Mouse (Mus musculus) macrophage (primary cell): ENCODE measurements at regions not wholly inside any gene's neighbourhood (a gene's known extent, or its start where the extent isn't known, plus 50 kb on each side); places are given as distances from the start of the nearest gene placed in this dataset.

Experiments
- H3K27ac ChIP-seq: fragments of 350-480 bp; formaldehyde crosslinking; 2 replicates; pipeline ENCODE4 v1.9.0; 2021
- H3K36me3 ChIP-seq: fragments of 350-480 bp; formaldehyde crosslinking; 2 replicates; pipeline ENCODE4 v1.9.0; 2021; ENCODE audit errors: inconsistent target
- H3K4me3 ChIP-seq: fragments of 350-480 bp; formaldehyde crosslinking; 2 replicates; pipeline ENCODE4 v1.9.0; 2021; ENCODE audit errors: inconsistent target
- H3K79me2 ChIP-seq: fragments of 350-480 bp; formaldehyde crosslinking; 2 replicates; pipeline ENCODE4 v1.9.0; 2021; ENCODE audit errors: inconsistent target
- WGBS: methylation state at CpG from one replicate; pipeline ENCODE4 v1.1.7; 2026; ENCODE audit warnings: inconsistent platforms; ENCODE audit not compliant: missing documents; 5-methylcytosine and 5-hydroxymethylcytosine counted together

DNA sequence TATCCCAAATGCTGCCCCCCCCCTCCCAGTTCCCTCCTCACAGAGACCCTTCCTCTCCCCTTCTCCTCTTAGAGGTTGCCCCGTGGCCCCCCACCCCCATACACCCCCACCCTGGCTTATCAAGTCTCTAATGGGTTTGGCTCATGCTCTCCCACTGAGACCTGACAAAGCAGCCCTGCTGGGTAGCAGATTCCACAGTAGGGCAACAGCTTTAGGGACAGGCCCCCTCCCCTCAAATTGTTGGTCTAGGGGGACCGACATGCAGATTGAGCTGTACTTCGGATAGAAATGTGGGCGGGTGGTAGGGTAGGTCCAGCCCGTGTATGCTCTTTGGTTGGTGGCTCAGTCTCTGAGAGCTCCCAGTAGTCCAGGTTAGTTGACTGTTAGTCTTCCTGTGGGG is 113.3 kb downstream of the Zfp281 start:
- H3K36me3 ChIP-seq: no peaks in the 10 kb centered on the region
- WGBS: 71% methylated on average over 5 of the region's 5 CpGs
- no peak overlapping the region for H3K27ac ChIP-seq
- H3K79me2 ChIP-seq: no peaks in the 10 kb centered on the region
- H3K4me3 ChIP-seq: no peak overlapping the region

DNA sequence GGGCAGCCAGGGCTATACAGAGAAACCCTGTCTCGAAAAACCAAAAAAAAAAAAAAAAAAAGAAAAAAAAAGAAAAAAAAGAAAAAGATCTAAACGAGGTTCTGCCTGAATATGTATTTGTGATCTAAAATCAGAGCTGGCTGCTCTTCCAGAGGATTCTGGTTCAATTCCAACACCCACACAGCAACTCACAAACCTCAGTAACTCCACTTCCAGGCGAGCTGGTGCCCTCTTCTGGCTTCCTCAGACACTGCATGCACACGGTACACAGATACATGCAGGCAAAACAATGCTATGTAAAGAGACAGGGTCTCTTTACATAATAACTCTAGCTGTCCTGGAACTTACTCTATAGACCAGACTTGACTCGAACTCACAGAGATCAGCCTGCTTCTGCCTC is 114.8 kb downstream of the Zfp281 start:
- H3K27ac ChIP-seq: no peak overlapping the region
- WGBS: 66% methylated on average over 3 of the region's 5 CpGs
- H3K79me2 ChIP-seq: no peaks in the 10 kb centered on the region
- no peaks in the 10 kb centered on the region for H3K36me3 ChIP-seq
- no peak overlapping the region for H3K4me3 ChIP-seq

DNA sequence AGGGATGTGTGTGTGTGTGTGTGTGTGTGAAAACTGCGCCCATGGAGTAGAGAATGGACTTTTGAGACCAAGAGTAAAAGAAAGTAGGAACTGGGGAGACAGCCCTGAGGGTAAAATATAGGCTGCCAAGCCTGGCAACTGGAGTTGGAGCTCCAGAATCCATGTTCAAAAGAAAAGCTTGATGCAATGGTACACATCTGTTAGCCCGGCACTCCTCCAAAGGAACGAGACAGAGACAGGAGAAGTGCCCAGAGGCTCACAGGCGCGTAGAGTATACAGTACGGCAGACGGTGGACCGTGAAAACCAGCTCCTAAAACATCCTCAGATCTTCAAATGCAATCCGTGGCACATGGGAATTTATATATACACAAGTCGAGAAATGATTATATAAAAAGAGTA is 116.4 kb downstream of the Zfp281 start:
- WGBS: 95% methylated on average over 10 of the region's 10 CpGs
- no peaks in the 10 kb centered on the region for H3K36me3 ChIP-seq
- H3K4me3 ChIP-seq: no peak overlapping the region
- no peak overlapping the region for H3K27ac ChIP-seq
- no peaks in the 10 kb centered on the region for H3K79me2 ChIP-seq

DNA sequence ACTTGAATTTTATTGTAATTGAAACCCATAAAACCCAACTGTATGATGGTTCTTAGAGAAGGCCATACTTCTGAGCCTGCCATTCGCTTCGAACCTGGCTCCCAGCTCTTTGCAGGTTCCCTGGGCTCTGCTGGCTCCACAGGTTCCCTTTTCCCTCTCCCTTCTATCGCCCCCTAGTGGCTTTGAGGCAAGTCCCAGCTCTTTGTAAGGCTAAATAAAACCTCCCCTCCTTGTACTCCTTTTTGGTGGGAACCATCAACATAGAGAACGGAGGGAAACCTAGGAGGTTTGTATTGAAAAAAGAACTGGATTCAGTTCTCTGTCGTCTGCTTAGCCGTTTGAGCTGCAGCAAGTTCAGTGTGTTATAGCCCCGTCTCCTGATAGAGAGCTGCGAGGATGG is 124.5 kb downstream of the Zfp281 start:
- Histone ChIP-seq H3K79me2 (no peaks in the 10 kb centered on the region), H3K27ac (no peak overlapping the region), H3K36me3 (no peaks in the 10 kb centered on the region), H3K4me3 (no peak overlapping the region)
- 53% methylated on average over 8 of the region's 8 CpGs for WGBS

DNA sequence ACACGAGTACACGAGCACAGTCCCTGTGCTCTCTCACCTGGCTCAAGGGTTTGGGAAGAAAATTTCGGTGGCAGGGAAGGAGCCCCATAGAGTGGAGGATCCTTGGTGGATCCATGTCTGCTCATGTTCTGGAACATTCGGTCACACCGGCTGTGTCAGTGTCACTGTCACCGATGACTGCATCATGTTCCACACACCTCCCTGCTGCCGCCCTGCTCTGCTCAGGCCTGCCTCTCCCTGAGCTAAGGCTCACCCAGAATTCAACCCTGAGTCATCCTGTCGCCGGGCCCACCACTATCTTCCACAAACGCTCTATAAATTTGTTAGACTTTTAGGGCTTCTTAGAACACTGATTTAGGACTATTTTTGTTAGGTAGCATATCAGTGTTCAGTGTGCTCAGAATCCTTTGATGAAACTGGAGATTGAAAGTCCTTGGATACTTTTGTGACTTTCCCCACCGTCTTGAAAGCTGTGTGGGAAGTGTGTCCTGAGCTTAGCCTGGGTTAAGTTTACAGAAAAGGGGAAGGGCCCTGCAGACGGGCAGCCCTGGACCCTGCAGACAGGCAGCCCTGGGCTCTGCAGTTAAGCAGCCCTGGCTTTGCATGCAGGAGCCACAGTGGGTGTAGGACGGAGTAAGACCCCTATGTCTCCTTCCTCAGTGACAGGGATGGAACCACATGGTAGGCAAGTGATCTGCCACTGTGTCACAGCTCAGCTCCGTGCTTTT is 126.9 kb downstream of the Zfp281 start:
- no peak overlapping the region for H3K27ac ChIP-seq
- 81% methylated on average over 14 of the region's 14 CpGs for WGBS
- H3K4me3 ChIP-seq: no peak overlapping the region
- no peaks in the 10 kb centered on the region for H3K79me2 ChIP-seq
- H3K36me3 ChIP-seq: no peaks in the 10 kb centered on the region

DNA sequence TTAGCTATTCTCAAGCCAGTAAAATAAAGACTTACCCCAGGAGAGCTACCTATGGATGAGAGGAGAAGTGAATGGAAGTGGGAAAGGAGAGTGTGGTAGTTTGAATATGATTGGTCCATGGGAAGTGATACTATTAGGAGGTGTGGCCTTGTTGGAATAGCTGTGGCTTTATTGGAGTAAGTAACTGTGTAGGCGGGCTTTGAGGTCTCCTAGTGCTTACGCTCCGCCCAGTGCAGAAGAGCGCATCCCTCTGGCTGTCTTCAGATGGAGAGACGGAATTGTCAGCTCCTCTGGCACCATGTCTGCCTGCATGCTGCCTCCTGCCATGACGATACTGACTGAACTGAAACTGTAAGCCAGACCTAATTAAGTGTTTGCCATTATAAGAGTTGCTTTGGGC is 129.6 kb downstream of the Zfp281 start:
- no peak overlapping the region for H3K27ac ChIP-seq
- H3K79me2 ChIP-seq: no peaks in the 10 kb centered on the region
- WGBS: over 99% methylated on average over 6 of the region's 6 CpGs
- H3K4me3 ChIP-seq: no peak overlapping the region
- no peaks in the 10 kb centered on the region for H3K36me3 ChIP-seq

DNA sequence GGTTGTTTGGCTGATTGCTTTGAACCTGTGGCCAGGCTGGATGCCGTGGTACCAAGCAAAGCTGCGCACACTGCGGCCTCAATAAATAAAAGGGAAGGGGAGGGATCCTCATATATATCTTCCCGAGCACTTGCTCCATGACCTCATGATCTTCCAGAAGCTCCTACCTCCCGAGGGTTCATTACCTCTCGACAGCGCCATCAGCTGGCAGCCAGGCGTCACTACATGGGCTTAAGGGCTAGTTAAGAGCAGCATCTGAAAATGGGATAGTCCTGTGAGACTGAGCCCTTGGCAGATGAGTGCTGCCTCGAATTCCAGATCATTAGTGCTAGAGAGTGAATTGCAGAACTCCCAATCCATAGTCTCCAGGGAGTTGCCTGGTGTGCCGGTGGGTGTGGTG is 134.0 kb downstream of the Zfp281 start:
- H3K27ac ChIP-seq: no peak overlapping the region
- WGBS: 74% methylated on average over 10 of the region's 10 CpGs
- no peaks in the 10 kb centered on the region for H3K36me3 ChIP-seq
- no peak overlapping the region for H3K4me3 ChIP-seq
- no peaks in the 10 kb centered on the region for H3K79me2 ChIP-seq

DNA sequence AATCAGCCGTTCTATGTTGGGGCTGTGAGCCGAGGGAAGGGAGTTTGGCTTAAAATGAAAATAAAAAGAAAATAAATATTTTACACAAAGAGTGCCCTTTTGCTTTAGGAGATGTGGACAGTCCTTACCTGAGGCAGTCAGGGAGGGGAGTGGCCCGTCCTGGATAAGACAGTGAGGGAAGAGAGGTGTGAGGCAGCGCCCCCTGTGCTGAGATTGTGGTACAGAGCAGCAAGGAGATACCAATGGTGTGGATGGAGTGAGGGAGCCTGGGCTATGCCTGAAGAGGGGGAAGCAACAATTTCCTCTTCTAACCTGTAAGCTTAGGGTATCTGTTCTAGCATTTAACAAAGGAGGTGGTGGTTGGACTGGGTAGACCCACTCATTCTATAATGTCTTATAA is 134.5 kb downstream of the Zfp281 start:
- Histone ChIP-seq H3K79me2 (no peaks in the 10 kb centered on the region), H3K36me3 (no peaks in the 10 kb centered on the region), H3K27ac (no peak overlapping the region), H3K4me3 (no peak overlapping the region)
- WGBS: 83% methylated on average over 4 of the region's 4 CpGs

DNA sequence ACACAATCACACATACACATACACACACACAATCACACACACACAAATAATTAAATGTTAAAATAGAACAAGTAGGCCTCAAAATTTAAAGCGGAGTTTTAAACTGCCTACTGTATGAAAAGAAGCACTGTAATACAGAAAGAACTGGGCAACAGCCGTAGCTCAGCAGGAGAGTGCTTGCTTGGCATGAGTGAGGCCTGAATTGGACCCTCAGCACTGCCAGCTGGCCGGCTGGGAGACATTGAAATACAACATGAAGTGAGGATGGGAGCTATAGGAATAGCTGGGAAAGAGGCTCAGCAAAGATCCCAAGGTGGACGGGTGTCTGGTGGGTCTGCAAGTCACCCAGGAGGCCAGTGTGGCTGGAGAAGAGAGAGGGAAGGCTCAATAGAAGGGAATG is 136.8 kb downstream of the Zfp281 start:
- Histone ChIP-seq H3K79me2 (no peaks in the 10 kb centered on the region), H3K4me3 (no peak overlapping the region), H3K27ac (no peak overlapping the region), H3K36me3 (no peaks in the 10 kb centered on the region)
- WGBS: 89% methylated on average over 4 of the region's 4 CpGs

DNA sequence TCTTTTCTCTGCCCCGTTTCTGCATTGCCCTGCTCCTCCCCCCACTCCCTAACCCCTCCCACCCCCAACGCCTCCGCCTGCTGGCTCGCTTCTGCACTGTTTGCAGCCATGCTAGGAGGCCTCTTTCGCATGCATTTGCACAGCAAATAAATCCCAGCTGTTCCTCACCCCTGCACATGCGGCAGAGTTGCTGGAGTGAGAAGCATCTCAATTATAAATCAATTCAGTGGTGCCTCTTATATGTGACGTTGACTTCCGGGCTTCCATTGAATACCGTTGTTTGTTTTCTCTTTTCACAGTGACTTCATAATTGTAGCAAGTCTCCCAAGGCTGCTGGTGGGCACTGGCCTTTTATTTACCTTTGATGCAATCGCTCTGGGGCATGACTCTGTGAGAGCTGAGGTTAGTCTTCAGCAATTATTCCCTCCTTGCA is 144.3 kb downstream of the Zfp281 start:
- Histone ChIP-seq H3K27ac (no peak overlapping the region), H3K36me3 (no peaks in the 10 kb centered on the region), H3K4me3 (no peak overlapping the region), H3K79me2 (no peaks in the 10 kb centered on the region)
- 15% methylated on average over 7 of the region's 10 CpGs for whole genome bisulfite sequencing

DNA sequence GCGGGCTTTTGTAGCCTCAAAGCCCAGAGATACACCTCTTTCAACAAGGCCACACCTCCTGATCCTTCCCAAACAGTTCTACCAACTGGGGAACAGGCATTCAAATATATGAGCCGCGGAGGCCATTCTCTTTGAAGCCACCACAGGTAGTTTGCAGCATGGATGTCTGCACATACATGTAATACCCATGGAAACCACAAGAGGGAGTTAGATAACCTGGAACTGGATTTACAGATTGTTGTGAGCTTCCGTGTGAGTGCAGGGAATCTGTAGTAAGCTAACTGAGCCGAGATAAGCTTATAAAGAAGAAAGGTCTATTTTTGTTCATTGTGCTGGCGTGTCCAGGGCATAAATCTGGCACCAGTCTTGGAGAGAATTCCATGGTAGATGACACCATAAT is 149.0 kb downstream of the Zfp281 start:
- no peak overlapping the region for H3K4me3 ChIP-seq
- WGBS: 89% methylated on average over 6 of the region's 6 CpGs
- no peak overlapping the region for H3K27ac ChIP-seq
- no peaks in the 10 kb centered on the region for H3K79me2 ChIP-seq
- no peaks in the 10 kb centered on the region for H3K36me3 ChIP-seq

DNA sequence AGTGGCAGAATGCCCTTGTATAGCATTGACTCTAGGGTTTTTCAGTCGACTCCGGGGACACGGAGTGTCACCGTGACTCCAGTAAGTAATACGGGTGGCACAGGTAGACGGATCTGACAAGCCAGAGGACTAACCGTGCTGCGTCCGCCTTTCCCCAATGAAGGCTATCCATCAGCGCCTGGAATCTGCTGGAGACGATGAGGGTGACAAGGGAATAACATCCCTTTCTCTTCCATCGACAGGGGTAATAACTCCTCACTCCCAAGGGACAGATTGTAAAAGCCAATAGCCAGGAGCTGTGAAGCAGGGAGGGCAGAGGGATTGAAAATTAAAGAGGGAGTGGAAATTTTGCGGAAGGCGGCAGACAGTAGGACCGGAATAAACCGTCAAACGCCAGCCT is 151.5 kb downstream of the Zfp281 start:
- Histone ChIP-seq H3K36me3 (no peaks in the 10 kb centered on the region), H3K27ac (no peak overlapping the region), H3K4me3 (no peak overlapping the region), H3K79me2 (no peaks in the 10 kb centered on the region)
- 90% methylated on average over 17 of the region's 17 CpGs for WGBS

DNA sequence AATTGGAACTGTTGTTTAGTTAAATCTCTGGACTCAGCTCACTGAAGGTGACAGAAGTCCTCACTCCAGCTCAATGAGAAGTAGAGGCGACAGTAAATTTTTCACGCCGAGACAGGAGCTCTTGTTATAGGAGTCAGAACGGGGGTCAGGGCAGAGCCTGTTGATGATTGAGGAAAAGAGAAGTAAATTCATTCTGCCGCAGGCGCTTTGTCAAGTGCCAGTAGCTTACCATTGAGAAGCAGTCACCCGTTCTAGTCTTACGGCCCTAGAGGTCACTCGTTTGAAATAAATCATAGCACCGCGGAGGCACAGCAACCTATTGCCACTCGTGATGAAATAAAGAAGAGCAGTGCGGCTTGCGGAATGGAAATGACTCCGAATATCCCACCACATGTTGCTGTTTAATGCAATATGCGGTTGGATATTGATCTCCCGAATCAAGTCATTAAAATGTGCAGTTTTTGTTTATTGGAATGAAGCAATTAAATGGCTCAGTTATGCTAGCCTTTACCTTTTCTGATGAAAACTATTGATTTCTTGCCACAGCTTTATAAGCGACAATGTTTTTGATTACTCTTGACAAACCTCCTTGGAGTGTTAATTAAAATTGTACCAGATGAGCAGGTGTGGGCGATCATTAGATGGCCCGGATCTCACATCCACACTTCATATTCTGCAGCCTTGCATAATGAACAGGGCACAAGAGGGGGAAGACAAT is 152.7 kb downstream of the Zfp281 start:
- H3K4me3 ChIP-seq: no peak overlapping the region
- 65% methylated on average over 20 of the region's 20 CpGs for WGBS
- H3K79me2 ChIP-seq: no peaks in the 10 kb centered on the region
- no peaks in the 10 kb centered on the region for H3K36me3 ChIP-seq
- H3K27ac ChIP-seq: no peak overlapping the region

DNA sequence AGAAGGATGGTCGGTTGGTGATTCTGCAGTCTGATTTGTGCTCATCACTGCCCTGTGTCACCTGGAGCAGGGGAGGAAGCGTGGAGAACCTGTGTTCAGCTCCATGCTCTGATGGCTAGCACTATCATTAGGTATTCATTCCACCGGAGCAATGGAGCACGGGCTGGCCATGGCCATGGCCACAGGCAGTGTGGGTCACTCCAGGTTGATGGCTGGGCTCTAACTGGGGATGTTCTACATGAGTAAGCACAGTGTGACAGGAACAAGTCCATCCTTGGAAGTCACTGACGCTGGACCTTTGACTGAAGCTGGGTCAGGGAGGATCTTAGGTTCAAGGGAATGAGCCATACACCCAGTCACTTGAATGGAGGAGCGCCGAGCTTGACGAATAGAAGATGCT is 154.7 kb downstream of the Zfp281 start:
- Histone ChIP-seq H3K4me3 (no peak overlapping the region), H3K79me2 (no peaks in the 10 kb centered on the region), H3K36me3 (no peaks in the 10 kb centered on the region), H3K27ac (no peak overlapping the region)
- WGBS: 94% methylated on average over 8 of the region's 8 CpGs

DNA sequence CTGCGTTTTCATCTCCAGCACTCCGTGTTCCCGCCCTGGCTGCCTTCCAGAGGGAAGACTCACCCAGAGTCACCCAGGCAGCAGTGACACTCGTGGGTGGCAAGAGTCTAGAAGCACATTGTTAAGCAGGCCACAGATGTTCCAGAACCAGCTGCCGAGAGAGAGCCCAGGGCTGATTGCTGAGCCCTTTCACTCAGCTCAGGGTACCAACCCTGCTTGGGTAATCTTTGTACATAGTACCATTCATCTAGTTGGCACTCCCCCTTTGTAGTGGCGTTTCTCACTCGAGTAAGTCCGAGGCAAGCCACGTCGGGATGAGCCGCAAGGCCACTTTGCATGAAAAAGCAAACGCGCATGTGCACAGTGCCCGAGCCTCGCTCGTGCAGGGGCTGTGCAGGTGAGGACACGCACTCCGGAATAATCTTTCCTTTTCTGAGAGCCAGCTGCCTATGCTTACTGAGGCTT is 156.9 kb downstream of the Zfp281 start:
- H3K79me2 ChIP-seq: no peaks in the 10 kb centered on the region
- no peak overlapping the region for H3K27ac ChIP-seq
- H3K36me3 ChIP-seq: no peaks in the 10 kb centered on the region
- no peak overlapping the region for H3K4me3 ChIP-seq
- 69% methylated on average over 18 of the region's 18 CpGs for WGBS
